Mouse (Mus musculus) cerebellum, postnatal 36 days (tissue): Measurements from ENCODE around the gene Ppp1r14d.

Experiments
- DNase-seq, 2 experiments: peaks; one replicate each; pipeline ENCODE4 v3.0.0; 2021 to 2022; ENCODE audit warnings: mixed read lengths in 2 of 2

Ppp1r14d gene

DNA sequence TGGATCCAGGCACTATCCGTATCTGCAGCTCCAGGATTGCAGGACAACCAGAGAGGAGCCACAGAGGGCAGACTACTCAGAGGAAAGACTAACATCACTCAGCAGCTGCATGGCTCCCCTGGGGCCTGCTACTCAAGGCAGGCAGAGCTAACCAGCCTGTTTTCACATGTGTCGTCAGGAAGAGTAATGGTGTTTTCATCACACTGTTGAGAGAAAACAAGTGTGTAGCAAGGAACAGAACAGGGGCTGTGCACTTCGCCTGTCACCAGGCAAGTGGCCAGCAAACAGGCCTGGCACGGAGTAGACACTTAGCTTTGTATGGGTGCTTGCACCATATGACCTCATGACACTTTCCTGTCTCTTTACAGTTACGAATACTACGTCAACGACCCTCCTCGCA lies 58.1 kb downstream of the Ppp1r14d start:
- DNase-seq = no peak

DNA sequence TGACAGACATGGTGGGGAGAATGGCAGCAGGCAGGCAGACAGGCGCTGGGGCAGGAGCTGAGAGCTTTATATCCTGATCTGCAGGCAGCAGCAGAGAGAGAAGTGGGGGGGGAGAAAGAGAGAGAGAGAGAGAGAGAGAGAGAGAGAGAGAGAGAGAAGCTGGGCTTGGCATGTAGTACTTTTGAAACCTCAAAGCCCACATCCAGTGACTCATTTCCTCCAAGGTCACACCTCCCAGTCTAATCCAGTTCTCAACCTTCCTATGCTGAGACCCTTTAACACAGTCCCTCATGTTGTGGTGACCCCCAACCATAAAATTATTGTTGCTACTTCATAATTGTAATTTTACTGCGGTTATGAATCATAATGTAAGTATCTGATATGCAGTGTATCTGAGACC lies 59.4 kb downstream of the Ppp1r14d start:
- no peak for DNase-seq
